Mouse (Mus musculus): ENCODE measurements at regions not wholly inside any gene's neighbourhood (a gene's known extent, or its start where the extent isn't known, plus 50 kb on each side); places are given as distances from the start of the nearest gene placed in this dataset.
A peak's percentile ranks its signal among the peaks of the same experiment; 100 is the strongest.

- no peaks in the 10 kb centered on the region for H3K9me3 ChIP-seq (ENCODE audit: control insufficient read depth, low read length)
- DNase-seq (ENCODE audit: low spot score), result no peak
- 35% methylated on average over 4 of the region's 4 CpGs for WGBS
Measured at GRCm38 (mm10) chr7:135324991-135325390, 66.5 kb downstream of the Nps start.

GRCm38 (mm10) chr7:135344979-135345378 lies 65.1 kb upstream of the Foxi2 start:
- no peaks in the 10 kb centered on the region for H3K36me3 ChIP-seq (ENCODE audit: control insufficient read depth, insufficient read depth, low read length)
- H3K4me2 ChIP-seq (ENCODE audit: low read depth), result no peak overlapping the region
- no peaks in the 10 kb centered on the region for H3K4me1 ChIP-seq (ENCODE audit: control insufficient read depth, insufficient read depth, low read length)
- H3K9me3 ChIP-seq (ENCODE audit: control insufficient read depth, low read length), result no peaks in the 10 kb centered on the region
- 75% methylated on average over 4 of the region's 4 CpGs for WGBS
- H3K9ac ChIP-seq (ENCODE audit: low read length), result no peak overlapping the region
- H3K4me3 ChIP-seq (ENCODE audit: low read depth, low read length), result no peak overlapping the region
- DNase-seq (ENCODE audit: low spot score), result no peak
- H3K27ac ChIP-seq (ENCODE audit: low read depth, low read length), result no peak overlapping the region
- H3K27me3 ChIP-seq (ENCODE audit: control insufficient read depth, insufficient read depth, low read length), result no peaks in the 10 kb centered on the region
- no peak for ATAC-seq (ENCODE audit: insufficient read depth, low FRiP score, low TSS enrichment)

More at GRCm38 (mm10) chr7:135324991-135325390, 66.5 kb downstream of the Nps start:
- peak; percentile 31; the same call in 1 of the 2 replicates for ATAC-seq (ENCODE audit: insufficient read depth, low FRiP score, low TSS enrichment)
- Histone ChIP-seq H3K27me3 (ENCODE audit: control insufficient read depth, insufficient read depth, low read length) (no peaks in the 10 kb centered on the region), H3K4me2 (ENCODE audit: low read depth) (no peak overlapping the region), H3K9ac (ENCODE audit: low read length) (no peak overlapping the region), H3K4me3 (ENCODE audit: low read depth, low read length) (no peak overlapping the region), H3K27ac (ENCODE audit: low read depth, low read length) (no peak overlapping the region), H3K36me3 (ENCODE audit: control insufficient read depth, insufficient read depth, low read length) (no peaks in the 10 kb centered on the region), H3K4me1 (ENCODE audit: control insufficient read depth, insufficient read depth, low read length) (no peaks in the 10 kb centered on the region)

- DNase-seq (ENCODE audit: low spot score), result no peak
- Histone ChIP-seq H3K27ac (ENCODE audit: low read depth, low read length) (no peak overlapping the region), H3K4me2 (ENCODE audit: low read depth) (no peak overlapping the region), H3K36me3 (ENCODE audit: control insufficient read depth, insufficient read depth, low read length) (no peaks in the 10 kb centered on the region), H3K27me3 (ENCODE audit: control insufficient read depth, insufficient read depth, low read length) (no peaks in the 10 kb centered on the region), H3K4me1 (ENCODE audit: control insufficient read depth, insufficient read depth, low read length) (no peaks in the 10 kb centered on the region), H3K9me3 (ENCODE audit: control insufficient read depth, low read length) (no peaks in the 10 kb centered on the region), H3K9ac (ENCODE audit: low read length) (no peak overlapping the region), H3K4me3 (ENCODE audit: low read depth, low read length) (no peak overlapping the region)
- ATAC-seq (ENCODE audit: insufficient read depth, low FRiP score, low TSS enrichment), result no peak
- WGBS, result 84% methylated on average over 9 of the region's 9 CpGs
Measured at GRCm38 (mm10) chr7:135346720-135347119, 63.4 kb upstream of the Foxi2 start.

- H3K4me1 ChIP-seq (ENCODE audit: control insufficient read depth, insufficient read depth, low read length), result no peaks in the 10 kb centered on the region
- no peak overlapping the region for H3K9ac ChIP-seq (ENCODE audit: low read length)
- no peak overlapping the region for H3K4me3 ChIP-seq (ENCODE audit: low read depth, low read length)
- H3K36me3 ChIP-seq (ENCODE audit: control insufficient read depth, insufficient read depth, low read length), result no peaks in the 10 kb centered on the region
- 86% methylated on average over 1 of the region's 1 CpGs for WGBS
- no peaks in the 10 kb centered on the region for H3K27me3 ChIP-seq (ENCODE audit: control insufficient read depth, insufficient read depth, low read length)
- ATAC-seq (ENCODE audit: insufficient read depth, low FRiP score, low TSS enrichment) (no peak), DNase-seq (ENCODE audit: low spot score) (no peak)
- H3K27ac ChIP-seq (ENCODE audit: low read depth, low read length), result no peak overlapping the region
- H3K9me3 ChIP-seq (ENCODE audit: control insufficient read depth, low read length), result no peaks in the 10 kb centered on the region
- no peak overlapping the region for H3K4me2 ChIP-seq (ENCODE audit: low read depth)
Measured at GRCm38 (mm10) chr7:135357797-135358196, 52.3 kb upstream of the Foxi2 start.
